Mouse (Mus musculus): ENCODE data around the gene Scnn1g.

Gene Scnn1g

DNA sequence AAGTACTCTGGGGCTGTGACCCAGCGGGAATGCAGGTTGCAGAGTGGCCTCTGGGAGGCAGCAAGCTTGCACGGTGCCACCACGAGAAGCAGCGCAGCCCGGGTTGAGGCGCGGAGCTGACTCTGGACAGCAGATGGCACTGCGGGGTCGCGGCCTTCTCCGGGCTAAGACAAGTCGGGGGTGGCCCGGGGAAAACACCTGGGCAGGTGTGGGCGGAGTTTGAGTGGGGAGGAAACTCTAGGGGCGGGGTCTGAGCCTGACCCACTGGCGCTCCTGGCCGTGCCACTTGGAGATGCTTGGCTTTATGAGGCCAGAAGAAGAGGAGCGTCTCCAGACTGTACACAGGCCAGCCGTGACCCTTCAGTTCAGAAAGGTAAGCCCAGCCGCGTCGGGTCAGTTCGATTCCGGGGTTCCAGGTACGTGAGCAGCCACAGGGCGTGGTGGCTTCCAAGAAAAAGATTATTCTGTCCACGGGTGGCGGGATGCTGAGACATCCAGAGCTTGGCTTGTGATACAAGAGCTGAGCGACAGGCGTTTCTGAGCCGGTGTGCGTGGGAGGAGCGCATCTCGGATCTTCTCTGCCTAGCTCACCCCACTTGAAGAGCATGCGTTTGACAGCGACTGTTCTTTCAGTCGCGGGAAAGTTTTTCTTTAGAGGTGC, at the start of gene Scnn1g:
Gene Scnn1g (plus strand): TSS at position 309 of the 661 bp plus-strand sequence.
- DNase-seq (ENCODE audit: extremely low spot score): peak; percentile 85

GRCm38 (mm10) chr7:121685140-121685984, 48.9 kb upstream of the Scnn1g start:
- DNase-seq (ENCODE audit: extremely low spot score): no peak

DNA sequence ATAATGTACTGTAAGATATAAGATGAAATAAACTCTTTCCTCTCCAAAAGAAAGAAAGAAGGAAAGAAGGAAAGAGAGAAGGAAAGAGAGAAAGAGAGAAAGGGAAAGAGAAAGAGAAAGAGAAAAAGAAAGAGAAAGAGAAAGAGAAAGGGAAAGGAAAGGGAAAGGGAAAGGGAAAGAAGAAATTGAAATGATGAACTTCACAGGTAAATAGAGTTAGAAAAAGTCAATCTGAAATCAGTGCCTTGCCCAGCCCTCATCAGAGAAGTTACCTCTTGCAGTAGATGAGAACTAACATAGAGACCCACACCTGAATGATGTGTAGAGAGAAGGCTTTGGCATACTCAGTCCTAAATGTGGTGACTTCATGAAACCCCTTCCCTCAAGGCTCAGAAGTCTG, 44.9 kb upstream of the Scnn1g start:
- no peak for DNase-seq (ENCODE audit: extremely low spot score)

- no peak for DNase-seq (ENCODE audit: extremely low spot score)
These were observed 42.5 kb upstream of the Scnn1g start for GRCm38 (mm10) chr7:121691803-121692202.

DNA sequence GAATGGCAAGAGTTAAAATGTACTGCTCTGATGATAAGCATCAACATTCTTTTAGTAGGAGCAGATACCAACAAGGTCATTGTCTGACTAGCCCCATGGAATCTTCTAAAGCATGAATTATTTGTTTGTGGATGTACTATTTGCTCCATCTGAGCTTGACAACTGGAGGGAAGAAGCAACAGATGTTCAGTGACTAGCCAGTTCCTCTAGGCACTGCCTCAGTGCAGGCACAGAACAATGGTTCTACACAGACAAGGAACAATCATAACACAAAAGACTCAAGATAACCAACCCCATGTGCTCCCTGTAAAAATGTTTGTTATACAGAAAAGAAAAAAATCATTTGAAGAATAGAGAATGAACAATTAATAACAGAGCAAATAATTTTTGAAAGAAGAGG, 37.1 kb upstream of the Scnn1g start:
- no peak for DNase-seq (ENCODE audit: extremely low spot score)

GRCm38 (mm10) chr7:121697574-121697973, 36.7 kb upstream of the Scnn1g start:
- DNase-seq (ENCODE audit: extremely low spot score): no peak

DNA sequence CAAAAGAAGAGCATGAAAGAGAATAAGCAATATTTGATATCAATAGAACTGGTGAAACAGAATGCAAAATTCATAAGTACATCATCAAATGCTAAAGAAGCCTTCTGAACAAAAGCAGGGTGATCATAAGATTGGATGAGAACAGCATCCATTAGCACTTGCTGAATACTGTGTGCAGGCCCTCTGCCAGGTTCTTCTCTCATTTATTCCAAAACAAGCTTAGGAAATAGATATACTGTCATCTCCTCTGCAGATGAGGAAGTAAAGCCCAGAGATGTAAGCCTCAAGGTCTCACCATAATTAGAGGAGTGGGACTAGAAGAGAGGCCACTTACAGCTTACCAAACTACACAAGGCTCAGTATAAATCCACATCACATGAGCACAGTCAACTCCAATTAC, 35.1 kb upstream of the Scnn1g start:
- no peak for DNase-seq (ENCODE audit: extremely low spot score)

- no peak for DNase-seq (ENCODE audit: extremely low spot score)
These were observed 33.8 kb upstream of the Scnn1g start for GRCm38 (mm10) chr7:121700480-121700879.

GRCm38 (mm10) chr7:121701983-121702382, 32.3 kb upstream of the Scnn1g start:
- no peak for DNase-seq (ENCODE audit: extremely low spot score)

DNA sequence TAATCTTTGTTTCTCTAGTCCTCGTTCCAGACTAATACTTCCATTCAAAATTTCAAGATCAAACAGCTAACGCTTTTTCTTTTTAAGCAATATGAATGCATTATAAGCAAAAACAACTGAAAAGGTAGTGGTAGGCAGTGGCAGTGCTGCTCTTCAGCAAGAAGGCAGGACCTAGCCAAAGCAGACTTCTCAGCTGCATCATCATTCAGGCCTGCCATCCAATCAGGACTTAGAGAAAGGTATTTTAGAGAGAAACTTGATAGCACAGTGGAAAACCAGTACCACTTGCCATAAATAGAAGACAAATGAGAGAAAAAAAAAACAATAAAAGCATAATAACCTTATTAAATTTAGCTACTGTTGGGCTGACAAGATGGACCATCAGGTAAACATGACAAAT, 29.2 kb upstream of the Scnn1g start:
- no peak for DNase-seq (ENCODE audit: extremely low spot score)

GRCm38 (mm10) chr7:121706411-121707072, 27.7 kb upstream of the Scnn1g start:
- peak; percentile 48 for DNase-seq (ENCODE audit: extremely low spot score)

GRCm38 (mm10) chr7:121707073-121707667, 27.1 kb upstream of the Scnn1g start, which contains the start of gene Usp31:
Gene Usp31, minus strand, starts transcription at chr7:121707253.
- DNase-seq (ENCODE audit: extremely low spot score): peak; percentile 93

GRCm38 (mm10) chr7:121711171-121711570, 23.1 kb upstream of the Scnn1g start:
- DNase-seq (ENCODE audit: extremely low spot score): no peak

DNA sequence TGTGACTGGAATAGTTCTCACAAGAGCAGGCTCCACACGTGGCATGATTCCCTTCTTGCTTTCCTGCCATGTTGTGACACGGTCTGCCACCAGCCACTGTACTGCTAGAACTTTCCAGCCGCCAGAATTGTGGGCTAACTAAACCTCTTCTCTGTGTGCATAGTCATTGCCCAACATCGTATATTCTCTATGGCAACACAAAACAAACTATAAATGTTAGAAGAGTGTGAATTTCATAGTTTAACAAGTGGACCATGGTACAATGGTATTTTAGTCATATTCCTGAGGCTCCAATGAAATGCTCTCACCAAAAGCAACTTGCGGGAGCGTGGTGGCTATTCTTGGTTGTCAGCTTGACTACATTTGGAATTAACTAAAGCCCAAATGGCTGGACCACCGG, 17.2 kb upstream of the Scnn1g start:
- no peak for DNase-seq (ENCODE audit: extremely low spot score)

DNA sequence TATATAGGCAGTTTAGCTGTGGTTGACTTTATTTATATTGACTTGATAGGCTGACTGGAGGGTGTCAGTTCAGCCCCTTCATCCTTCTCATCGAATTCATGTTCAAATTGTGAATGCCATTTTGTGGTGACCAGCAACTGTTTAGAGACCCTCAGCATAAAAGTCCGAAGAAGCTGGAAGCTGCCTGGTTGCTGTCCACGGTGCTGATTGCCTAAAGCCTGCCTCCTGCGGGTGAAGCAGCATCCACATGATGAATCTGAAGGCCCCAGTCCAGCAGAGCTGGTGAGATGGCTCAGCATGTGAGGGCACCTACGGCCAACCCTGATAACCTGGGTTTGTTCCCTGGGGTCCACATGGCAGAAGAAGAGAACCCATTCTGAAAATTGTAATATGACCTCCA, 4.1 kb upstream of the Scnn1g start:
- peak; percentile 59 for DNase-seq (ENCODE audit: extremely low spot score)

- no peak for DNase-seq (ENCODE audit: extremely low spot score)
These were observed 3.5 kb downstream of the Scnn1g start for GRCm38 (mm10) chr7:121737511-121738415.

GRCm38 (mm10) chr7:121750244-121750643, 16.0 kb downstream of the Scnn1g start:
- DNase-seq (ENCODE audit: extremely low spot score): no peak

- DNase-seq (ENCODE audit: extremely low spot score): no peak
These were observed 20.5 kb downstream of the Scnn1g start for GRCm38 (mm10) chr7:121754748-121755147.

GRCm38 (mm10) chr7:121763328-121763727, 29.0 kb downstream of the Scnn1g start:
- DNase-seq (ENCODE audit: extremely low spot score): no peak

GRCm38 (mm10) chr7:121767900-121768299, 33.6 kb downstream of the Scnn1g start:
- no peak for DNase-seq (ENCODE audit: extremely low spot score)

DNA sequence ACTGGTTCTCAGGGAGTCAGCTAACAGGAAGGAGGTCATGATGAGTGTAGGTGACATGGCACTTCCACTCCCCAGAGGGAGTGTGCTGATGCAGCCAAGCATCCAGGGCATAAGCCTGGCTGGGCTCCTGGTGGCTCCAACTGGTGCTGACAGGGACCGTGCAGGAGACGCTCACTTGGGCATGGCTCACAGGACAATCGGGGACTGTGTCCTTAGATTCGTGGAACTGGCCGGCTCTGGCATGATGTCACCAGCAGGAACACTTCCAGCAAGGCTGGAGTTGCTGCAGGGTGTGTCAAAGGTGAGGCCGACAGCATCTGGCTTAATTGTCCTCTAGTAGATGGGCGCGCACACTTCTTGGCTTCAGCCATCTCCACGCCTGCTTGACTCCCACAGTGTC, 34.7 kb downstream of the Scnn1g start:
- DNase-seq (ENCODE audit: extremely low spot score): no peak

Data from embryo, embryonic 9.5 days (tissue).